Mouse (Mus musculus): ENCODE data around the gene Olfml3.

Olfml3 gene

GRCm38 (mm10) chr3:103737778-103738571 lies at the start of gene Olfml3:
Gene Olfml3 (minus strand): TSS chr3:103738001.
- peak; percentile 57 for DNase-seq (ENCODE audit: low read depth, low spot score)

- DNase-seq (ENCODE audit: low read depth, low spot score) = no peak
Measured at GRCm38 (mm10) chr3:103787225-103787624, 49.4 kb upstream of the Olfml3 start.

- DNase-seq (ENCODE audit: low read depth, low spot score) = no peak
Measured at GRCm38 (mm10) chr3:103782844-103783609, 45.2 kb upstream of the Olfml3 start.

- no peak for DNase-seq (ENCODE audit: low read depth, low spot score)
Measured at GRCm38 (mm10) chr3:103780777-103781176, 43.0 kb upstream of the Olfml3 start.

- no peak for DNase-seq (ENCODE audit: low read depth, low spot score)
Measured at GRCm38 (mm10) chr3:103780271-103780670, 42.5 kb upstream of the Olfml3 start.

- no peak for DNase-seq (ENCODE audit: low read depth, low spot score)
Measured at GRCm38 (mm10) chr3:103779183-103779582, 41.4 kb upstream of the Olfml3 start.

- no peak for DNase-seq (ENCODE audit: low read depth, low spot score)
Measured at GRCm38 (mm10) chr3:103778660-103779059, 40.9 kb upstream of the Olfml3 start.

- no peak for DNase-seq (ENCODE audit: low read depth, low spot score)
Measured at GRCm38 (mm10) chr3:103777940-103778339, 40.1 kb upstream of the Olfml3 start.

- no peak for DNase-seq (ENCODE audit: low read depth, low spot score)
Measured at GRCm38 (mm10) chr3:103774009-103774408, 36.2 kb upstream of the Olfml3 start.

- DNase-seq (ENCODE audit: low read depth, low spot score) = no peak
Measured at GRCm38 (mm10) chr3:103773508-103773907, 35.7 kb upstream of the Olfml3 start.

- no peak for DNase-seq (ENCODE audit: low read depth, low spot score)
Measured at GRCm38 (mm10) chr3:103772846-103773245, 35.0 kb upstream of the Olfml3 start.

- no peak for DNase-seq (ENCODE audit: low read depth, low spot score)
Measured at GRCm38 (mm10) chr3:103771531-103772130, 33.8 kb upstream of the Olfml3 start.

GRCm38 (mm10) chr3:103766789-103767188 lies 29.0 kb upstream of the Olfml3 start:
- DNase-seq (ENCODE audit: low read depth, low spot score) = no peak

GRCm38 (mm10) chr3:103759261-103759970 lies 21.6 kb upstream of the Olfml3 start:
- no peak for DNase-seq (ENCODE audit: low read depth, low spot score)

- DNase-seq (ENCODE audit: low read depth, low spot score) = no peak
Measured at GRCm38 (mm10) chr3:103758456-103758855, 20.7 kb upstream of the Olfml3 start.

- no peak for DNase-seq (ENCODE audit: low read depth, low spot score)
Measured at GRCm38 (mm10) chr3:103756920-103757319, 19.1 kb upstream of the Olfml3 start.

- no peak for DNase-seq (ENCODE audit: low read depth, low spot score)
Measured at GRCm38 (mm10) chr3:103755351-103755750, 17.6 kb upstream of the Olfml3 start.

GRCm38 (mm10) chr3:103751558-103751957 lies 13.8 kb upstream of the Olfml3 start:
- no peak for DNase-seq (ENCODE audit: low read depth, low spot score)

- no peak for DNase-seq (ENCODE audit: low read depth, low spot score)
Measured at GRCm38 (mm10) chr3:103746711-103747110, 8.9 kb upstream of the Olfml3 start.

- no peak for DNase-seq (ENCODE audit: low read depth, low spot score)
Measured at GRCm38 (mm10) chr3:103745001-103745770, 7.4 kb upstream of the Olfml3 start.

GRCm38 (mm10) chr3:103743208-103743607 lies 5.4 kb upstream of the Olfml3 start:
- DNase-seq (ENCODE audit: low read depth, low spot score) = no peak

Measured in retina, adult 2 months (tissue).